Mouse (Mus musculus) cerebellum, postnatal 10 days (tissue): ENCODE data around the gene Pln.

Experiments
- DNase-seq, 2 experiments: peaks; one replicate each; pipeline ENCODE4 v3.0.0; 2021; ENCODE audit warnings: mixed read lengths in 2 of 2

The Pln gene

GRCm38 (mm10) chr10:53367265-53367664, 29.8 kb downstream of the Pln start:
- DNase-seq = no peak

GRCm38 (mm10) chr10:53373885-53374578, 36.6 kb downstream of the Pln start:
- DNase-seq = no peak

- peak; percentile 70 to 71 for DNase-seq
These were observed 39.6 kb downstream of the Pln start for GRCm38 (mm10) chr10:53377096-53377495.

DNA sequence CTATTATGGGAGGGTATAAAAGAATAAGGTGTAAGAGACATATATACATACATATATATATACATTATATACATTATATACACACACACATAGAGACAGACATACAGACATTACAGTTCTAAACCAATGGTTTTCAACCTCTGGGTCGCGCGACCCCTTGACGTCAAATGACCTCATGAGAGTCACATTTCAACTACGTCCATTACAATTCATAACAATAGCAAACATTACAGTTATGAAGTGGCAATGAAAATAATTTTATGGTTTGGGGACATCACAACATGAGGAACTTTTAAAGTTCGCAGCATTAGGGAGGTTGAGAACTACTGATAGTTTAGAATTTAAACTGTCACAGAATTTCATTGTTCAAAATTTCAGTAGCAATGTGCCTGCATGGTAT, 40.8 kb downstream of the Pln start:
- DNase-seq = no peak

DNA sequence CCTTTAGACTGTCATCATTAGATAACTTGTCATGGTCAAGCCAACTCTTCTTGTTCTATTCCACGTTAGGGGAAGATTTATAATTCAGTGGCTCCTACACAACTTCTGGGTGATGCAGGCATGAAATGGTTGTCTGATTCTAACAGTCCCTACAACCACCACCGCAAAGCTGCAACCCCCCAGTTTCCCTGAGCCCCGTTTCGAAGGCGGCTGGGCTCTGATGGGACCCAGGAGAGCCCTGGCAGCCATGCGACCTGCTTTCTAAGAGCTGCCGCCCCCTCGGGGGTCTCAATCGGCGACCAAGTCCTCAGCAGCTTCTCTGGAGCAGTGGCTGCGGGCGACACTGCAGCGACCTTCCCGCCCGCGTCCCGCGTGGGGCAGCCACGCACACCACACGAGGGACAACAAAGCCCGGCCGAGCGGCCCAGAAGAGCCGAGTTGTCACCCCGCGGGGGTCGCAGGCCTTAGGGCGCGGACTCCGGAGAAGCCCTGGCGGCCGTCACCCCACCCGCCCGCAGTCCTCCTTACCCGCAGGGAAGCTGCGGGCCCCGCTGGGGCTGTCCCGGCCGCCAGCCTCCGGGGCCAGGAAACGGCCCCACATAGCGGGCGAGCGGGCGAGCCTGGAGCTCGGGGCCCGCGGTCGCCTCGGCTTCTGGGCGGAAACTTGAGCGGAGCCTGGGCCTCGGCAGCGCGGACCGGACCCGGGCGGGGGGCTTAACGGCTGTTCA, 41.7 kb downstream of the Pln start:
- DNase-seq = peak; percentile 77 to 79

GRCm38 (mm10) chr10:53379709-53380106, 42.2 kb downstream of the Pln start, which contains the start of gene Cep85l:
Cep85l (minus strand) TSS chr10:53379947.
- DNase-seq = peak; percentile 96 to 98

- no peak for DNase-seq
These were observed 45.4 kb downstream of the Pln start for GRCm38 (mm10) chr10:53382696-53383365.

DNA sequence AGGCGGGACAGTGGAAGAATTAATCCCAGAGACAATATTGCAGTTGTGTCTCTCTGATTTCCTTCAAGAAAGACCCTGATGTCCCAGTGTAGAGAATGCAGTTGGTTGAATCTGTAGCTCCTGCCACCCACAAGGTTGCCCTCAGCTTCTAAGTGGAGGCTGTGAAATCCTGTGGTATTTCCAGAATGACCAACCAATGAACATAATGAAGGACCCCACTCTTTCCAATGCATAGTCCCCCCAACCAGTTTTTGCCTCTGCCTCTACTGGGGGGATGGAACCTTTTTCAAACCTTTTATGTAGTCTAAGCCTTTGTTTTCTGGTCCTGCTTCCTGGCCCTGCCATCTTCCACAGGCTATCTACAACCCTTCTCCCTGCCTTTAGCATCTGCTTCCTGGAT, 47.4 kb downstream of the Pln start:
- no peak for DNase-seq

GRCm38 (mm10) chr10:53385438-53385837, 48.0 kb downstream of the Pln start:
- DNase-seq = no peak

DNA sequence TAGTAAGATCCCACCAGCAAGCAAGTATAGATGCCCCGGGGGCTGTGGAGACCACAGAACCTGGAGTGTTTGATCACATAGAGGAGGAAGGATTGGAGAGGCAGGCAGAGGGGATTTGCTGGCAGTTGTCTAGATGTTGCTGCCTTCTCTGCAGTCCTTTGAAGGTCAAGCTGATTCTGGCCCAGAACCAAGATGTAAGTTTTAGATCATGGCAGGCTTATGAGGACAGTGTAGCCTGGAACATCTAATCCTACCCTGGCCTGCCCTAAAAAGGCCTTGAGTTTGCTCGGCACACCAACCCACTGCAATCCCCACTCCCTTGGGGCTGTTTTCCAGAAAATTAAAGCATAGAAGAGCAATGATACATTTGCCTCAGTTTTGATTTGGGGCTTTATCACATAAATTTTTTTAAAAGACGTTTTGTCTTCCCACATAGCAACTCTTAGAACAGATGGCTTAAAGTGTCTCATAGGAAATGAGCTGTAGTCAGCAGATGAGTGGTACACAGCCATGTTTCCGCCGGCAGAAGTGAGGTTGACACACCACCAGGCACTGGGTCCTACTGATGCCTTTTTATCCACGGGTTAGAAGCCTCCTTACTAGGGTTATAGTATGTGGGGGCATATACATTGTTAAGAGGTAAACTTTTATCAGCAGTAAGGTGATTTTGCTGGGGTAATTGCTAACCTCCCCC, 50.9 kb downstream of the Pln start:
- no peak for DNase-seq

DNA sequence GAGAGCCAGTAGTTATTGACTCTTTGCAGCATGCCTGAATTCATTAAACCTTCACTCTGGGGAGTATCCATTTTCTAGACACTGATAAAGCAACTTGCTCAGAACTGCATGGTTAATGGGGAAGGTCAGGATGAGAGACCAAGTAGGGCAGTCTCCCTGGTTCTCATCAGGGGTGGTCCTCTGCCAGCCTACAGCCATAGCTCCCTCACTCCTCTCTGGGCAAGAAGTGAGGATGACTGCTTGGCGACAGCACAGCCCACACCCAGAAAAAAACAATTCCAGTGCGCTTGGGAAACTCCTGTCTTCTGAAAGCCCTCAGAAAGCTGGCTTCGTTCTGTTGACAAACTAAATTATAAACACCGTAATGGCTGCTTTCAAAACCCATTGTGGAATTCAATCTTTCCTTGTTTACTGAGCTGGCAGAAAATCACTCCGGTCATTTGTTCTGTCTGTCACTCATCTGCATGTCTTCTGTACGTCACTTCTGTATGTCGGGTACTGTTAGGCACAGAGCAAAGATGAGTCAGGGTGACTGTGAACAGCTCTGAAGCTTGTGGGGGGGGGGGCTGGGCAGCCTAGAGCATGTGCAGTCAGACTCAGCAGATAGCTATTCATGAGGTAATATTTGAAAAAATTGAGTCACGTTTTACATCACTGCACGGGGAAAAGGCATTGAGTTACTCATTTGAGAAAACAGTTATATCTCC, 57.6 kb downstream of the Pln start:
- no peak for DNase-seq
